Mouse (Mus musculus) hindbrain, embryonic 11.5 days (tissue): ENCODE data around the gene Mfsd5. TPM values are rescaled to one million over a fixed set of nuclear protein-coding genes. Genes with fewer than 3 reads are reported as not detected.

Experiments
- ATAC-seq: fragments of 200-750 bp; cut with Nextera tagmentation; 2 replicates; pipeline ENCODE4 v1.8.0; 2017; ENCODE audit warnings: mild to moderate bottlenecking, moderate TSS enrichment, moderate library complexity; ENCODE audit not compliant: low FRiP score
- DNase-seq: peaks from one replicate; pipeline ENCODE4 v3.0.0-alpha.2; 2015; ENCODE audit warnings: low spot score
- H3K27ac ChIP-seq: fragments of 300-500 bp; sonication (generic); 2 replicates; pipeline ENCODE4 v1.5.1; 2014; ENCODE audit warnings: mild to moderate bottlenecking, low read depth, low read length
- H3K27me3 ChIP-seq: fragments of 300-500 bp; sonication (generic); 2 replicates; pipeline ENCODE4 v1.6.1; 2014; ENCODE audit warnings: mild to moderate bottlenecking, low read length, moderate library complexity, mixed read lengths; ENCODE audit not compliant: control insufficient read depth, insufficient read depth
- H3K36me3 ChIP-seq: fragments of 300-500 bp; sonication (generic); 2 replicates; pipeline ENCODE4 v1.6.1; 2014; ENCODE audit warnings: mild to moderate bottlenecking, low read length, moderate library complexity, mixed read lengths; ENCODE audit not compliant: control insufficient read depth, insufficient read depth
- H3K4me1 ChIP-seq: fragments of 300-500 bp; sonication (generic); replicated peaks from 2 replicates; pipeline ENCODE4 v1.6.1; 2014; ENCODE audit warnings: low read length, mixed read lengths; ENCODE audit not compliant: control insufficient read depth, insufficient read depth
- H3K4me2 ChIP-seq: fragments of 300-500 bp; sonication (generic); replicated peaks from 2 replicates; pipeline ENCODE4 v1.6.1; 2014; ENCODE audit warnings: mild to moderate bottlenecking, low read depth, low read length
- H3K4me3 ChIP-seq: fragments of 300-500 bp; sonication (generic); 2 replicates; pipeline ENCODE4 v1.5.1; 2014; ENCODE audit warnings: low read depth, low read length
- H3K9ac ChIP-seq: fragments of 300-500 bp; sonication (generic); 2 replicates; pipeline ENCODE4 v1.6.1; 2014; ENCODE audit warnings: low read depth, low read length
- H3K9me3 ChIP-seq: fragments of 300-500 bp; sonication (generic); 2 replicates; pipeline ENCODE4 v1.6.1; 2016; ENCODE audit warnings: low read length; ENCODE audit not compliant: control insufficient read depth
- WGBS: fragments of 180-500 bp; shearing (Covaris S2); extraction: QIAGEN DNeasy Blood & Tissue Kit; methylation state at CpG from one replicate; pipeline ENCODE4 v1.1.7; 2014; 5-methylcytosine and 5-hydroxymethylcytosine counted together
- polyA plus RNA-seq: library from polyadenylated mRNA; unstranded; fragments of >200 nt; fragmentation: Nextera tagmentation; extraction: Ambion mirVana; gene quantifications from 2 replicates; pipeline ENCODE4 v1.2.1, GENCODE M21; 2014

Gene Mfsd5
- polyA plus RNA-seq, 1 experiment from 2014 or later, result 57.0 TPM

- no peak for ATAC-seq
- peak; percentile 37 for DNase-seq
- 10% methylated on average over 18 of the region's 22 CpGs for WGBS
- peak overlapping the region; percentile 85 for H3K4me2 ChIP-seq
- H3K9me3 ChIP-seq, result no peaks in the 10 kb centered on the region
- H3K36me3 ChIP-seq, result no peaks in the 10 kb centered on the region
- H3K4me1 ChIP-seq, result peaks cover 8% of the 10 kb centered on the region
- peak overlapping the region; percentile 49 for H3K4me3 ChIP-seq
- 0 out of 2 replicates have a peak overlapping the region, but pooled peaks have one; percentile 42 for H3K27ac ChIP-seq
- H3K27me3 ChIP-seq, result peaks cover 36% of the 10 kb centered on the region
- peak overlapping the region; percentile 66 for H3K9ac ChIP-seq
These were observed 22.6 kb upstream of the Mfsd5 start for GRCm38 (mm10) chr15:102256431-102257201.

- Histone ChIP-seq H3K9ac (peak within 1 kb of the TSS; percentile 66), H3K27me3 (peaks cover 36% of the 10 kb centered on the region), H3K36me3 (no peaks in the 10 kb centered on the region), H3K4me2 (peak within 1 kb of the TSS; percentile 85), H3K27ac (0 out of 2 replicates have a peak within 1 kb of the TSS, but pooled peaks have one; percentile 42), H3K4me3 (peak within 1 kb of the TSS; percentile 49), H3K4me1 (peaks cover 8% of the 10 kb centered on the region), H3K9me3 (no peaks in the 10 kb centered on the region)
- peak; percentile 55 for DNase-seq
- ATAC-seq, result peak; percentile 33; the same call in 1 of the 2 replicates
- WGBS, result 1% methylated on average over 40 of the region's 46 CpGs
These were observed 21.8 kb upstream of the Mfsd5 start, which contains the start of gene Rarg for GRCm38 (mm10) chr15:102257202-102258075. TSS of gene Rarg (minus strand) at chr15:102257517.

- Histone ChIP-seq H3K9ac (no peak overlapping the region), H3K4me2 (peak overlapping the region; percentile 85; the same call in 1 of the 2 replicates), H3K27me3 (peaks cover 36% of the 10 kb centered on the region), H3K4me1 (peaks cover 8% of the 10 kb centered on the region), H3K36me3 (no peaks in the 10 kb centered on the region), H3K9me3 (no peaks in the 10 kb centered on the region), H3K4me3 (no peak overlapping the region), H3K27ac (no peak overlapping the region)
- DNase-seq (peak; percentile 55), ATAC-seq (no peak)
- WGBS, result 5% methylated on average over 12 of the region's 12 CpGs
These were observed 21.2 kb upstream of the Mfsd5 start for GRCm38 (mm10) chr15:102258076-102258470.

GRCm38 (mm10) chr15:102258581-102259253, 20.5 kb upstream of the Mfsd5 start:
- H3K9ac ChIP-seq, result no peak overlapping the region
- H3K4me1 ChIP-seq, result peaks cover 8% of the 10 kb centered on the region
- H3K4me2 ChIP-seq, result no peak overlapping the region
- peak; percentile 18 for DNase-seq
- no peak overlapping the region for H3K27ac ChIP-seq
- no peaks in the 10 kb centered on the region for H3K9me3 ChIP-seq
- peaks cover 36% of the 10 kb centered on the region for H3K27me3 ChIP-seq
- ATAC-seq, result no peak
- 8% methylated on average over 11 of the region's 11 CpGs for WGBS
- H3K4me3 ChIP-seq, result no peak overlapping the region
- H3K36me3 ChIP-seq, result no peaks in the 10 kb centered on the region

- no peak overlapping the region for H3K4me3 ChIP-seq
- WGBS, result 49% methylated on average over 7 of the region's 7 CpGs
- ATAC-seq, result no peak
These were observed 16.7 kb upstream of the Mfsd5 start for GRCm38 (mm10) chr15:102262582-102262981.

GRCm38 (mm10) chr15:102263037-102263436, 16.2 kb upstream of the Mfsd5 start:
- no peak for ATAC-seq
- Histone ChIP-seq H3K4me3 (no peak overlapping the region), H3K9ac (no peak overlapping the region), H3K4me2 (no peak overlapping the region), H3K9me3 (no peaks in the 10 kb centered on the region), H3K27ac (no peak overlapping the region), H3K36me3 (no peaks in the 10 kb centered on the region), H3K27me3 (peaks cover 8% of the 10 kb centered on the region), H3K4me1 (no peaks in the 10 kb centered on the region; the same call in 1 of the 2 replicates)
- no peak for DNase-seq
- WGBS, result 89% methylated on average over 2 of the region's 2 CpGs

More at GRCm38 (mm10) chr15:102262582-102262981, 16.7 kb upstream of the Mfsd5 start:
- H3K27me3 ChIP-seq, result peaks cover 13% of the 10 kb centered on the region
- H3K27ac ChIP-seq, result no peak overlapping the region
- no peaks in the 10 kb centered on the region for H3K9me3 ChIP-seq
- no peak for DNase-seq
- H3K4me2 ChIP-seq, result no peak overlapping the region
- H3K9ac ChIP-seq, result no peak overlapping the region
- H3K36me3 ChIP-seq, result no peaks in the 10 kb centered on the region
- peaks cover 3% of the 10 kb centered on the region for H3K4me1 ChIP-seq

GRCm38 (mm10) chr15:102265548-102265947, 13.7 kb upstream of the Mfsd5 start:
- no peak for ATAC-seq

GRCm38 (mm10) chr15:102270274-102270960, 8.8 kb upstream of the Mfsd5 start, which contains the start of gene Gm9918:
TSS of gene Gm9918 (plus strand) at chr15:102270563.
- WGBS, result 6% methylated on average over 20 of the region's 21 CpGs
- H3K4me1 ChIP-seq, result no peaks in the 10 kb centered on the region
- H3K4me3 ChIP-seq, result 0 out of 2 replicates have a peak within 1 kb of the TSS, but pooled peaks have one; percentile 4
- H3K27me3 ChIP-seq, result peaks cover 7% of the 10 kb centered on the region; the same call in 1 of the 2 replicates
- no peak within 1 kb of the TSS for H3K27ac ChIP-seq
- DNase-seq (peak; percentile 16), ATAC-seq (no peak)
- H3K9ac ChIP-seq, result no peak within 1 kb of the TSS
- peak within 1 kb of the TSS; percentile 24 for H3K4me2 ChIP-seq
- no peaks in the 10 kb centered on the region for H3K36me3 ChIP-seq
- H3K9me3 ChIP-seq, result no peaks in the 10 kb centered on the region

More at GRCm38 (mm10) chr15:102265548-102265947, 13.7 kb upstream of the Mfsd5 start:
- Histone ChIP-seq H3K27me3 (peaks cover 3% of the 10 kb centered on the region; the same call in 1 of the 2 replicates), H3K36me3 (no peaks in the 10 kb centered on the region), H3K4me2 (no peak overlapping the region), H3K9me3 (no peaks in the 10 kb centered on the region), H3K4me1 (no peaks in the 10 kb centered on the region), H3K9ac (no peak overlapping the region), H3K4me3 (no peak overlapping the region), H3K27ac (no peak overlapping the region)
- 84% methylated on average over 5 of the region's 5 CpGs for WGBS
- DNase-seq, result no peak
